Mouse (Mus musculus): ENCODE measurements around the gene Cadm4.
A peak's percentile ranks its signal among the peaks of the same experiment; 100 is the strongest.

Cadm4 gene

GRCm38 (mm10) chr7:24534301-24534700, 52.5 kb downstream of the Cadm4 start:
- no peak for DNase-seq

- no peak for DNase-seq
Measured at GRCm38 (mm10) chr7:24537081-24537480, 55.3 kb downstream of the Cadm4 start.

- peak; percentile 87 for DNase-seq
Measured at GRCm38 (mm10) chr7:24537591-24537990, 55.8 kb downstream of the Cadm4 start.

GRCm38 (mm10) chr7:24538154-24538553, 56.3 kb downstream of the Cadm4 start:
- no peak for DNase-seq

GRCm38 (mm10) chr7:24538701-24539100, 56.9 kb downstream of the Cadm4 start:
- DNase-seq, result no peak

- no peak for DNase-seq
Measured at GRCm38 (mm10) chr7:24539686-24540085, 57.9 kb downstream of the Cadm4 start.

GRCm38 (mm10) chr7:24544506-24544905, 62.7 kb downstream of the Cadm4 start:
- no peak for DNase-seq

- DNase-seq, result peak; percentile 66
Measured at GRCm38 (mm10) chr7:24546068-24546614, 64.3 kb downstream of the Cadm4 start, which contains the start of the genes Pinlyp and Xrcc1. TSS of gene Pinlyp (minus strand) at chr7:24546118. TSS of gene Xrcc1 (plus strand) at chr7:24546289.

- peak; percentile 100 for DNase-seq
Measured at GRCm38 (mm10) chr7:24546634-24547389, 65.0 kb downstream of the Cadm4 start.

GRCm38 (mm10) chr7:24547534-24548036, 65.8 kb downstream of the Cadm4 start:
- peak; percentile 69 for DNase-seq

GRCm38 (mm10) chr7:24551985-24552759, 70.3 kb downstream of the Cadm4 start:
- DNase-seq, result no peak
